ENCODE assay signal across 29 mouse cellular contexts in genomic region chr11:103909396-103909795, GRCm38 (mm10).
"Had no signal": no experiment of that assay in that cellular context is flagged by ENCODE, and none has a peak within 500 bp of the region (broad histone marks: within the 10 kb centered on the region; RNA-seq: fewer than 3 reads in every experiment).

No protein-coding gene starts in this region.

- H3K4me2 ChIP-seq: heart, embryonic 11.5 days; heart, embryonic 13.5 days; heart, embryonic 15.5 days; hindbrain, embryonic 12.5 days; hindbrain, embryonic 14.5 days; kidney, embryonic 15.5 days; limb, embryonic 12.5 days; liver, embryonic 11.5 days; liver, embryonic 13.5 days had no signal

- H3K27ac ChIP-seq: gastrocnemius, adult 2 months; heart, adult 2 months; heart, embryonic 13.5 days; heart, embryonic 15.5 days; hindbrain, embryonic 10.5 days; hindbrain, embryonic 12.5 days; hindbrain, embryonic 14.5 days; kidney, embryonic 15.5 days; kidney, postnatal 0 days; left cerebral cortex, adult 2 months; limb, embryonic 10.5 days; limb, embryonic 12.5 days; liver, embryonic 13.5 days had no signal

- H3K4me1 ChIP-seq: heart, embryonic 13.5 days; heart, embryonic 15.5 days; hindbrain, embryonic 12.5 days; kidney, embryonic 15.5 days; limb, embryonic 10.5 days; limb, embryonic 12.5 days; liver, embryonic 13.5 days had no signal

- H3K9me3 ChIP-seq: heart, embryonic 13.5 days; heart, embryonic 15.5 days; hindbrain, embryonic 10.5 days; hindbrain, embryonic 12.5 days; kidney, embryonic 15.5 days; limb, embryonic 10.5 days; limb, embryonic 12.5 days; liver, embryonic 13.5 days had no signal

- DNase-seq: gastrocnemius, adult 2 months; gastrocnemius, postnatal 10 days; gastrocnemius, postnatal 25 days; heart, adult 2 months; heart, postnatal 4 days; kidney, adult 11 months; kidney, adult 2 months; kidney, adult 9 months; kidney, postnatal 14 days; kidney, postnatal 36 days; layer of hippocampus, adult 9-11 months; layer of hippocampus, postnatal 36 days; liver; liver, embryonic 13.5 days had no signal

- H3K4me3 ChIP-seq: gastrocnemius, adult 2 months; heart, adult 2 months; heart, embryonic 13.5 days; heart, embryonic 15.5 days; hindbrain, embryonic 10.5 days; hindbrain, embryonic 12.5 days; kidney, embryonic 15.5 days; left cerebral cortex, adult 2 months; limb, embryonic 10.5 days; limb, embryonic 12.5 days; liver, embryonic 13.5 days had no signal

- ATAC-seq: forebrain, embryonic 16.5 days; hindbrain, embryonic 16.5 days; inflammation-experienced regulatory T-cells, adult 6 months had no signal

- H3K27me3 ChIP-seq: heart, embryonic 13.5 days; heart, embryonic 15.5 days; hindbrain, embryonic 12.5 days; kidney, embryonic 15.5 days; limb, embryonic 12.5 days; liver, embryonic 13.5 days had no signal

- H3K9ac ChIP-seq: heart, embryonic 13.5 days; heart, embryonic 15.5 days; hindbrain, embryonic 12.5 days; hindbrain, embryonic 14.5 days; kidney, embryonic 15.5 days; limb, embryonic 12.5 days; liver, embryonic 13.5 days had no signal
